8 mouse cellular contexts compared by ENCODE assay signal in genomic region chr2:18031831-18032537, GRCm38 (mm10). TPM values are rescaled to one million over a fixed set of nuclear protein-coding genes. Genes with fewer than 3 reads are reported as not detected.
DNase-seq lines count a peak whose midpoint lies in the region; ATAC-seq and TF ChIP-seq lines count a peak whose summit lies in the region.

No protein-coding gene starts in this region.

- H3K9me3 ChIP-seq in ES-Bruce4 (replicated peaks; ENCODE audit: control insufficient read depth, insufficient read depth, low read length, poor library complexity, severe bottlenecking), result no peaks in the 10 kb centered on the region
- H3K9me3 ChIP-seq in heart, embryonic 16.5 days (replicated peaks; ENCODE audit: control insufficient read depth, low read length), result no peaks in the 10 kb centered on the region
- no peaks in the 10 kb centered on the region for H3K9me3 ChIP-seq in midbrain, embryonic 13.5 days

- no peaks in the 10 kb centered on the region for H3K4me1 ChIP-seq in cerebellum, adult 2 months (ENCODE audit: control insufficient read depth, insufficient read depth, low read length)
- H3K4me1 ChIP-seq in ES-Bruce4 (ENCODE audit: control insufficient read depth, insufficient read depth, low read length), result no peaks in the 10 kb centered on the region
- peaks cover 14% of the 10 kb centered on the region for H3K4me1 ChIP-seq in heart, embryonic 16.5 days (ENCODE audit: control insufficient read depth, insufficient read depth, low read length)
- H3K4me1 ChIP-seq in midbrain, embryonic 13.5 days (replicated peaks), result peaks cover 63% of the 10 kb centered on the region

- H3K36me3 ChIP-seq in ES-Bruce4 (ENCODE audit: control insufficient read depth, insufficient read depth, low read length, poor library complexity, severe bottlenecking), result no peaks in the 10 kb centered on the region
- H3K36me3 ChIP-seq in heart, embryonic 16.5 days (ENCODE audit: control insufficient read depth, insufficient read depth), result no peaks in the 10 kb centered on the region
- no peaks in the 10 kb centered on the region for H3K36me3 ChIP-seq in midbrain, embryonic 13.5 days

- peak overlapping the region; percentile 20 for H3K4me3 ChIP-seq in cerebellum, adult 2 months (replicated peaks; ENCODE audit: insufficient read depth, low read depth, low read length)
- H3K4me3 ChIP-seq in ES-Bruce4 (ENCODE audit: low read depth, low read length), result peak overlapping the region; percentile 69
- peak overlapping the region; percentile 59 for H3K4me3 ChIP-seq in heart, embryonic 16.5 days (ENCODE audit: low read length)
- H3K4me3 ChIP-seq in midbrain, embryonic 13.5 days (replicated peaks), result peak overlapping the region; percentile 45

- H3K9ac ChIP-seq in ES-Bruce4 (ENCODE audit: low read depth, poor library complexity, severe bottlenecking), result peak overlapping the region; percentile 44
- H3K9ac ChIP-seq in heart, embryonic 16.5 days (ENCODE audit: low read length), result peak overlapping the region; percentile 89
- peak overlapping the region; percentile 92 for H3K9ac ChIP-seq in midbrain, embryonic 13.5 days (replicated peaks)

- WGBS in cerebellum, adult 2 months, result 27% methylated on average over 34 of the region's 34 CpGs
- 5% methylated on average over 34 of the region's 34 CpGs for WGBS in heart, embryonic 16.5 days
- WGBS in midbrain, embryonic 13.5 days, result under 1% methylated on average over 34 of the region's 34 CpGs

- H3K27ac ChIP-seq in cerebellum, adult 2 months (ENCODE audit: insufficient read depth, low read length), result no peak overlapping the region
- no peak overlapping the region for H3K27ac ChIP-seq in ES-Bruce4 (ENCODE audit: insufficient read depth, low read length)
- H3K27ac ChIP-seq in heart, embryonic 16.5 days (ENCODE audit: low read length), result no peak overlapping the region
- H3K27ac ChIP-seq in midbrain, embryonic 13.5 days, result peak overlapping the region; percentile 64

- peak; percentile 49 to 70 for DNase-seq in cerebellum, adult 2 months
- DNase-seq in embryo, embryonic 9.5 days (ENCODE audit: extremely low spot score), result peak; percentile 89
- peak; percentile 65 to 75 for DNase-seq in kidney, postnatal 25 days

- peak overlapping the region; percentile 98 for H3K4me2 ChIP-seq in heart, embryonic 16.5 days (ENCODE audit: low read depth, low read length)
- peak overlapping the region; percentile 95 for H3K4me2 ChIP-seq in midbrain, embryonic 13.5 days (replicated peaks)

- TF ChIP-seq POLR2A in cerebellum, adult 2 months (IDR thresholded peaks at IDR 0.05; ENCODE audit: borderline replicate concordance, insufficient read depth, low read length), result no peak
- no peak for TF ChIP-seq POLR2A in ES-Bruce4 (IDR thresholded peaks at IDR 0.05; ENCODE audit: insufficient read depth, low read length)

- ATAC-seq in cerebellum, adult (ENCODE audit: insufficient number of reproducible peaks, low FRiP score, low TSS enrichment), result no peak
- no peak for ATAC-seq in heart, embryonic 16.5 days (replicated peaks; ENCODE audit: extremely low read depth, insufficient read depth, low FRiP score)
- no peak for ATAC-seq in midbrain, embryonic 13.5 days
- no peak for ATAC-seq in frontal cortex, adult (ENCODE audit: low TSS enrichment)

- no peaks in the 10 kb centered on the region for H3K27me3 ChIP-seq in cerebellum, adult 2 months (ENCODE audit: control insufficient read depth, insufficient read depth, low read length)
- H3K27me3 ChIP-seq in ES-Bruce4 (ENCODE audit: control insufficient read depth, insufficient read depth, low read length, poor library complexity, severe bottlenecking), result peaks cover 6% of the 10 kb centered on the region; the same call in 1 of the 2 replicates
- no peaks in the 10 kb centered on the region for H3K27me3 ChIP-seq in heart, embryonic 16.5 days (ENCODE audit: control insufficient read depth, insufficient read depth, low read length)
- no peaks in the 10 kb centered on the region for H3K27me3 ChIP-seq in midbrain, embryonic 13.5 days

- no peak for TF ChIP-seq CTCF in cerebellum, adult 2 months (IDR thresholded peaks at IDR 0.05; ENCODE audit: borderline replicate concordance, insufficient read depth, low read depth, low read length)
- TF ChIP-seq CTCF in ES-Bruce4 (IDR thresholded peaks at IDR 0.05; ENCODE audit: low read depth, low read length), result no peak

- peak; percentile 24; the same call in 1 of the 2 replicates for TF ChIP-seq EP300 in ES-Bruce4 (IDR thresholded peaks at IDR 0.05; ENCODE audit: insufficient read depth, low read depth, low read length)

RNA-seq across cellular contexts. Expression of gene A930004D18Rik, which starts 5.6 kb away (rescaled TPM):
- 2.6 and 3.0 TPM in 2 replicates for polyA plus RNA-seq in cerebellum, adult 2 months (2012; rRNA removed)
- 0.31 and 0.67 TPM in 2 replicates for polyA plus RNA-seq in ES-Bruce4 (2011; ENCODE audit: insufficient read depth, insufficient read length, low read depth, missing spikeins)
- polyA plus RNA-seq in heart, embryonic 16.5 days (2015; fragmentation: Nextera tagmentation; extraction: Ambion mirVana), result 9.4 and 9.5 TPM in 2 replicates
- 14.7 and 17.1 TPM in 2 replicates for polyA plus RNA-seq in midbrain, embryonic 13.5 days (2015; fragmentation: Nextera tagmentation; extraction: Ambion mirVana)

RNA-seq across cellular contexts. Expression of gene Skida1, which starts 16.9 kb away (rescaled TPM):
- 4.8 and 5.7 TPM in 2 replicates for polyA plus RNA-seq in cerebellum, adult 2 months (2012; rRNA removed)
- 0.15 and 0.79 TPM in 2 replicates for polyA plus RNA-seq in ES-Bruce4 (2011; ENCODE audit: insufficient read depth, insufficient read length, low read depth, missing spikeins)
- polyA plus RNA-seq in heart, embryonic 16.5 days (2015; fragmentation: Nextera tagmentation; extraction: Ambion mirVana), result 3.9 TPM in 2 replicates
- polyA plus RNA-seq in midbrain, embryonic 13.5 days (2015; fragmentation: Nextera tagmentation; extraction: Ambion mirVana), result 17.8 and 18.3 TPM in 2 replicates

RNA-seq across cellular contexts. Expression of gene Mllt10, which starts 23.1 kb away (rescaled TPM):
- polyA plus RNA-seq in cerebellum, adult 2 months (2012; rRNA removed), result 45.6 and 46.7 TPM in 2 replicates
- 69.6 and 78.9 TPM in 2 replicates for polyA plus RNA-seq in ES-Bruce4 (2011; ENCODE audit: insufficient read depth, insufficient read length, low read depth, missing spikeins)
- polyA plus RNA-seq in heart, embryonic 16.5 days (2015; fragmentation: Nextera tagmentation; extraction: Ambion mirVana), result 40.7 and 44.5 TPM in 2 replicates
- polyA plus RNA-seq in midbrain, embryonic 13.5 days (2015; fragmentation: Nextera tagmentation; extraction: Ambion mirVana), result 69.6 and 75.2 TPM in 2 replicates

RNA-seq across cellular contexts. Expression of gene H2al2a, which starts 35.2 kb away (rescaled TPM):
- not detected in 2 replicates for polyA plus RNA-seq in cerebellum, adult 2 months (2012; rRNA removed)
- polyA plus RNA-seq in ES-Bruce4 (2011; ENCODE audit: insufficient read depth, insufficient read length, low read depth, missing spikeins), result not detected in 2 replicates
- polyA plus RNA-seq in heart, embryonic 16.5 days (2015; fragmentation: Nextera tagmentation; extraction: Ambion mirVana), result not detected in 2 replicates
- polyA plus RNA-seq in midbrain, embryonic 13.5 days (2015; fragmentation: Nextera tagmentation; extraction: Ambion mirVana), result not detected in 2 replicates
